Mouse (Mus musculus): ENCODE data around the gene Olfr695.
"Not testable (repeated sequence)": the region's sequence is repeated elsewhere in the genome, so short reads cannot be mapped to it uniquely, and the experiment has no call there.

Gene Olfr695

GRCm38 (mm10) chr7:106716296-106716695, at the start of gene Olfr695:
TSS of gene Olfr695 (minus strand) at chr7:106716396.
- no peak for DNase-seq

DNA sequence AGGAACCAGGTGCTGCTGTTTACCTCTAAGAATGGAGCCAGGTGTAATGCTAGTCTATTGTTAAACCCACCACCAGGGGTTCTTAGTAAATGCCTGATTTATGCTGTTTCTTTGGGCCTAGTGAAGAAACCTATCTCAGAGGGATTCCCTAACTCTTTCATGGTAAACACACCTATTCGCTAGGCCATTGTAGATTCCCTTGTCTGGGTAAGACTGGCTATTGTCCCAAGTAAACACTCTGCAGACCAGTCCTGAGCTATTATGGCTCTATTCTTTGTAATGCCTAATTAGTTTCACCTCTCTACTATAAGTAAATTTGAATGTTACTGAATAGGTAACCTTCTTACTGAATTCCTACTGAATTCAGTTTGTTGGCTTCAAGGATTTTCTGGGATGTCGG, 44.8 kb upstream of the Olfr695 start:
- not testable (repeated sequence) for DNase-seq

- DNase-seq: no peak
Observed at GRCm38 (mm10) chr7:106758800-106759199, 42.6 kb upstream of the Olfr695 start.

DNA sequence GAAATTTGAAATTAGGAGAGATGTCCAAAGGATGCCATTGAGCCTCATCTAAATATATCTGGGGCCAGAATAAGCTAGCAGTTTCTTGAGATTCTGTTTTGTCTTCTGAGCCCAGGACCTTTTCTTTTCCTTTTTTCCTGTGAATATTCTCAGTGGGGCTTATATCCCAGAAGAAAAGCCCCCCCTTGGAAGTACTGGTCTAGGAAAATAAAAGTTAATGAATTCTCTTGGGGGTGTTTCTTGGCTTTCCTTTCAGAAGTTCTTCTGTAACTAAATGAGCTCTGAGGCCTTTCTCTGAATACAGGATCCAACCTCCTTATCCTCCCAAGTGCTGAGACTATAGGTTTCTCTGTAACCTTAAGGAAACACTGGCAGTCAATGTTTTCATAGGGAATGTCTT, 39.1 kb upstream of the Olfr695 start, which contains the start of gene Olfr698:
TSS of gene Olfr698 (minus strand) at position 101 of the 400 bp plus-strand sequence.
- DNase-seq: no peak

- DNase-seq: no peak
Observed at GRCm38 (mm10) chr7:106745811-106746210, 29.6 kb upstream of the Olfr695 start.

DNA sequence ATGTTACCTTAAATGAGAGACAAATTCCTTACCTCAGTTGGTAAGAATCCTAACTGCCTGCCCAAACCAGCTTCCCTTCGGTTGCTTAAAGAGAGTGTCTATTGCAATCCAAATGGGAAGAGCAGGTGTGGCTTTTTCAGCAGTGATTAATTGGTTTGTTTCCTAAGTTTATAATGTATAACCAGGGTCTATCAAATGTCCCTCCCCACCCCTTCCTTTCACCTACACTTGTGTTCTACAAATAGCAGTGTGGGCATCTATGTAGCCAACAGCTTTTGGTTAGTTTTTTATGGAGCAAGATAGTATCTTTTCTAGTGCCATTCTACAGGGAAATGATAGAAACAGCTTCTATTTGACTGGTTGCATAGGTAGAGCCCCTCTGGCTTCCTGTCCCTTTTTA, 26.1 kb upstream of the Olfr695 start, which contains the start of gene Olfr697:
TSS of gene Olfr697 (minus strand) at position 101 of the 400 bp plus-strand sequence.
- no peak for DNase-seq

- no peak for DNase-seq
Observed at GRCm38 (mm10) chr7:106737028-106737427, 20.8 kb upstream of the Olfr695 start.

DNA sequence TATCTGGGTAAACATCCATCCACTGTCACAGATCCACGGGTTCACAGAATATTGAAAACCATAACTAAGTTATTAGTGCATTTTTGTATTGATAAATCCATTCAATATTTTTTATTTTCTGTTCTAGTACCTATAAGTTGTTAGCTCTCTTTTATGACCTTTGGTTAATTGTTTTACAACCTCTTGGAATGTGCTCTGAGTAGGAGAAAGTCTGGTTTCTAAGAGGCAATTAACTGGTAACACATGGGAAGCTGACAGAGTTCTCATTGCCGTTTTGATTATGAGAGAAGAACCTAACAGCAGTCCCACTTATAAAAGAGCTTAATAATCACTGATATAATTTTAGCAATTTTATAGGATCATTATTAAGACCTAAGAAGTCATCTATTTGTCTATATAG, 17.5 kb upstream of the Olfr695 start:
- no peak for DNase-seq

- DNase-seq: not testable (repeated sequence)
Observed at GRCm38 (mm10) chr7:106725654-106726053, 9.5 kb upstream of the Olfr695 start.

GRCm38 (mm10) chr7:106711463-106711862, 4.7 kb downstream of the Olfr695 start:
- no peak for DNase-seq

DNA sequence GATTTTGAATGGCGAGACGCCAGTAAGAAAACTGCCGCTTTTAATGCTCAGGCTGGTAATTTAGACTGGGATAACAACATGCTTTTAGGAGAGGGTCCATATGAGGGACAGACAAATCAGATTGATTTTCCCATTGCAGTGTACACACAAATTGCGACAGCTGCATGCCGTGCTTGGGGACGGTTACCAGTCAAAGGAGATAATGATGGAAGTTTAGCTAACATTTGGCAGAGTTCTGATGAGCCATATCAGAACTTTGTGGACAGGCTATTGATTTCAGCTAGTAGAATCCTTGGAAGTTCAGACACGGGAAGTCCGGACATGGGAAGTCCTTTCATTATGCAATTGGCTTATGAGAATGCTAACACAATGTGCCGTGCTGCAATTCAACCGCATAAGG, 8.5 kb downstream of the Olfr695 start:
- not testable (repeated sequence) for DNase-seq

- DNase-seq: no peak
Observed at GRCm38 (mm10) chr7:106696891-106697290, 19.3 kb downstream of the Olfr695 start.

DNA sequence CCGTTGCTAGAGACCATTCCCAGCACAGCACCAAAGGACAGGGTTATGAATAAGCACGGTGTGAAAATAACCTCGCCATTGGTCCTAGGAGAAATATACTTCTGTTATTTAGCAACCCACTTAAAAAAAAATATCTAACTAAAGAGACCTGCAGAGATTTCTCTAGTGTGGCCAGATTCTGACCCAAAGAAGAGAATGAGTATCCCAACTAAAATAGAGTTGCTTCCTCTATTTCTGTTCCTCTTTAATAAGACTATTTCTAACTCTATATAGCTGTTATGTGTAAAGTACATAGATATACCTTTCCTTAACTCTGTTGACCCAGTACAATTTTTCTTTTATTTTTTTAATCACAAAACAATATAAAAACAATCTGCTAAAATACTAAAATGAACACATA, 23.2 kb downstream of the Olfr695 start:
- DNase-seq: no peak

GRCm38 (mm10) chr7:106691714-106692113, 24.5 kb downstream of the Olfr695 start, which contains the start of gene Olfr694:
TSS of gene Olfr694 (minus strand) at chr7:106691814.
- no peak for DNase-seq

DNA sequence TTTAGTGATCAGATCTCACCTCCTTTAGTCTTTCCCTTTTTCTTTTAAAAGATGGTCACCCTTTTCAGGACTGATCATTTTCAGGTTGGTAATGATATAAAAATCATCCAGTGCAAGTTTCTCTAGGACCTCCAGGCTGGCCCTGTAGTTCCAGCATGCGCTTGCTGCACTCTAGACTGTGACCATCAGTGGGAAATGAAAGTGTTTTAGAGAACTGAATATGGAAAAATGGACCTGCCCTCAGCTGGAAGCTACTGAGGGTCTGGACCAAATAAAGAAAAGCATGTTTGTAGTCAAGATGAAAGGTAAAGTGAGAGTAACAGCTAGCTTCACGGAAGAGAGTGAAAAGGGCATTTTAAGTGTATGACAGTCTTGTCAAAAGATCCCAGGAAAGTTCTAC, 30.8 kb downstream of the Olfr695 start:
- DNase-seq: no peak

- no peak for DNase-seq
Observed at GRCm38 (mm10) chr7:106680484-106680883, 35.7 kb downstream of the Olfr695 start, which contains the start of gene Olfr693. TSS of gene Olfr693 (minus strand) at chr7:106680584.

Data from cerebellum, postnatal 25 days (tissue).